Mouse (Mus musculus) MEL (cell line): ENCODE results near the gene Tmem115. TPM values are rescaled to one million over a fixed set of nuclear protein-coding genes. Genes with fewer than 3 reads are reported as not detected.

Experiments used
- DNase-seq: peaks from one replicate; pipeline ENCODE4 v3.0.0; 2011; ENCODE audit warnings: low read depth, low spot score
- H3K27ac ChIP-seq: 2 replicates; pipeline ENCODE4 v1.5.1; 2012; ENCODE audit warnings: low read depth, mild to moderate bottlenecking, control low read depth, low read length, moderate library complexity; ENCODE audit not compliant: control insufficient read depth
- H3K27me3 ChIP-seq, 2 experiments: fragments of 150-350 bp in 1 of 2; sonication (generic) in 1 of 2; 2 replicates each; pipeline ENCODE4 v1.6.1; 2012; ENCODE audit warnings: low read length in 2 of 2, mild to moderate bottlenecking in 2 of 2, improper control_type of control experiment in 1 of 2, moderate library complexity in 1 of 2; ENCODE audit not compliant: insufficient read depth in 2 of 2, control insufficient read depth in 1 of 2
- H3K36me3 ChIP-seq, 2 experiments: 2 replicates each; pipeline ENCODE4 v1.6.1; 2012 to 2014; ENCODE audit warnings: low read length in 2 of 2, improper control_type of control experiment in 1 of 2, inconsistent platforms in 1 of 2, mild to moderate bottlenecking in 1 of 2; ENCODE audit not compliant: insufficient read depth in 2 of 2, control insufficient read depth in 1 of 2
- H3K4me1 ChIP-seq, 2 experiments: fragments of 150-350 bp in 1 of 2; sonication (generic) in 1 of 2; 2 replicates each; pipeline ENCODE4 v1.6.1; 2012; ENCODE audit warnings: low read length in 2 of 2, improper control_type of control experiment in 1 of 2, mild to moderate bottlenecking in 1 of 2; ENCODE audit not compliant: insufficient read depth in 2 of 2, control insufficient read depth in 1 of 2
- H3K4me3 ChIP-seq, 2 experiments: fragments of 150-350 bp in 1 of 2; sonication (generic) in 1 of 2; 2 replicates each; pipeline ENCODE4 v1.5.1; 2012; ENCODE audit warnings: low read depth in 2 of 2, low read length in 2 of 2, mild to moderate bottlenecking in 2 of 2, moderate library complexity in 2 of 2, control low read depth in 1 of 2, improper control_type of control experiment in 1 of 2; ENCODE audit not compliant: control insufficient read depth in 1 of 2, insufficient read depth in 1 of 2
- H3K79me2 ChIP-seq: 2 replicates; pipeline ENCODE4 v1.6.1; 2012; ENCODE audit warnings: mild to moderate bottlenecking, low read length, moderate library complexity; ENCODE audit not compliant: control insufficient read depth, poor library complexity, insufficient read depth
- H3K9ac ChIP-seq: 2 replicates; pipeline ENCODE4 v1.6.1; 2012; ENCODE audit warnings: low read depth, mild to moderate bottlenecking, control low read depth, low read length, moderate library complexity; ENCODE audit not compliant: control insufficient read depth, poor library complexity, severe bottlenecking
- H3K9me3 ChIP-seq: fragments of 150-350 bp; sonication (generic); replicated peaks from 2 replicates; pipeline ENCODE4 v1.6.1; 2012; ENCODE audit warnings: mild to moderate bottlenecking, low read length, improper control_type of control experiment, moderate library complexity; ENCODE audit not compliant: insufficient read depth
- CHD1 ChIP-seq: IDR thresholded peaks from 2 replicates; pipeline ENCODE4 v1.6.1; 2012; ENCODE audit warnings: low read depth, mild to moderate bottlenecking, inconsistent platforms, low read length, improper control_type of control experiment
- ETS1 ChIP-seq: IDR thresholded peaks from 2 replicates; pipeline ENCODE4 v1.6.1; 2012; ENCODE audit warnings: low read depth, mild to moderate bottlenecking, inconsistent platforms, low read length, improper control_type of control experiment, moderate library complexity
- HCFC1 ChIP-seq: IDR thresholded peaks from 2 replicates; pipeline ENCODE4 v1.6.1; 2012; ENCODE audit warnings: low read depth, mild to moderate bottlenecking, inconsistent platforms, low read length, improper control_type of control experiment, moderate library complexity
- JUND ChIP-seq: IDR thresholded peaks from 2 replicates; pipeline ENCODE4 v1.6.1; 2011; ENCODE audit warnings: low read depth, mild to moderate bottlenecking, improper control_type of control experiment, low read length
- KAT2A ChIP-seq: conservative IDR thresholded peaks from 2 replicates; pipeline ENCODE4 v1.6.1; 2012; ENCODE audit warnings: low read depth, low read length, improper control_type of control experiment, inconsistent platforms
- MEF2A ChIP-seq: IDR thresholded peaks from 2 replicates; pipeline ENCODE4 v1.6.1; 2014; ENCODE audit warnings: low read depth, mild to moderate bottlenecking, inconsistent platforms, low read length, improper control_type of control experiment; ENCODE audit not compliant: poor library complexity, insufficient replicate concordance, severe bottlenecking; ENCODE audit errors: extremely low read depth
- MYC ChIP-seq: IDR thresholded peaks from 2 replicates; pipeline ENCODE4 v1.6.1; 2011; ENCODE audit warnings: low read depth, mild to moderate bottlenecking, low read length, improper control_type of control experiment, moderate library complexity
- NELFE ChIP-seq: IDR thresholded peaks from 2 replicates; pipeline ENCODE4 v1.6.1; 2011; ENCODE audit warnings: low read depth, low read length, improper control_type of control experiment
- POLR2AphosphoS5 ChIP-seq: IDR thresholded peaks from 2 replicates; pipeline ENCODE4 v1.6.1; 2012; ENCODE audit warnings: low read depth, borderline replicate concordance, mild to moderate bottlenecking, inconsistent platforms, low read length, moderate library complexity, mixed read lengths
- SIN3A ChIP-seq: IDR thresholded peaks from 2 replicates; pipeline ENCODE4 v1.6.1; 2012; ENCODE audit warnings: low read length, improper control_type of control experiment, inconsistent platforms
- SMC3 ChIP-seq: IDR thresholded peaks from 2 replicates; pipeline ENCODE4 v1.6.1; 2011; ENCODE audit warnings: low read depth, low read length, improper control_type of control experiment
- TAL1 ChIP-seq: IDR thresholded peaks from 2 replicates; pipeline ENCODE4 v1.6.1; 2012; ENCODE audit warnings: mild to moderate bottlenecking, inconsistent platforms, low read length, moderate library complexity, mixed read lengths
- TBP ChIP-seq: IDR thresholded peaks from 2 replicates; pipeline ENCODE4 v1.8.0; 2011; ENCODE audit warnings: low read depth, low read length, improper control_type of control experiment
- UBTF ChIP-seq: IDR thresholded peaks from 2 replicates; pipeline ENCODE4 v1.6.1; 2012; ENCODE audit warnings: low read depth, mild to moderate bottlenecking, inconsistent platforms, low read length, improper control_type of control experiment, moderate library complexity, borderline replicate concordance; ENCODE audit not compliant: insufficient read depth
- USF2 ChIP-seq, 2 experiments: IDR thresholded peaks; 2 replicates each; pipeline ENCODE4 v1.6.1; 2011 to 2012; ENCODE audit warnings: improper control_type of control experiment in 2 of 2, low read length in 2 of 2, borderline replicate concordance in 1 of 2, inconsistent platforms in 1 of 2, low read depth in 1 of 2, mild to moderate bottlenecking in 1 of 2; ENCODE audit not compliant: insufficient read depth in 1 of 2
- ZC3H11A ChIP-seq: IDR thresholded peaks from 2 replicates; pipeline ENCODE4 v1.6.1; 2012; ENCODE audit warnings: low read depth, mild to moderate bottlenecking, inconsistent platforms, low read length, improper control_type of control experiment
- ZMIZ1 ChIP-seq: IDR thresholded peaks from 2 replicates; pipeline ENCODE4 v1.6.1; 2012; ENCODE audit warnings: low read depth, mild to moderate bottlenecking, inconsistent platforms, low read length, improper control_type of control experiment, moderate library complexity
- ZNF384 ChIP-seq: IDR thresholded peaks from 2 replicates; pipeline ENCODE4 v1.6.1; 2012; ENCODE audit warnings: low read depth, mild to moderate bottlenecking, inconsistent platforms, low read length, improper control_type of control experiment
- polyA plus RNA-seq, 2 experiments: library from polyadenylated mRNA; stranded (reverse) in 1 of 2; unstranded in 1 of 2; fragments of >175 nt in 1 of 2; fragments of >200 nt in 1 of 2; gene quantifications; 2 replicates each; pipeline versions ENCODE4 v1.2.1 to v1.2.4; 2012; ENCODE audit warnings: low replicate concordance in 2 of 2, low read depth in 1 of 2; ENCODE audit not compliant: insufficient read length in 2 of 2, insufficient read depth in 1 of 2, missing spikeins in 1 of 2
- total RNA-seq: library from RNA; depleted of rRNA; stranded (reverse); fragments of 300-350 nt; gene quantifications from 2 replicates; pipeline ENCODE4 v1.2.3, GENCODE M21; 2012

The Tmem115 gene
- total and polyA plus RNA-seq, 3 experiments, result 34.6 to 39.3 TPM; not detected in 1

DNA sequence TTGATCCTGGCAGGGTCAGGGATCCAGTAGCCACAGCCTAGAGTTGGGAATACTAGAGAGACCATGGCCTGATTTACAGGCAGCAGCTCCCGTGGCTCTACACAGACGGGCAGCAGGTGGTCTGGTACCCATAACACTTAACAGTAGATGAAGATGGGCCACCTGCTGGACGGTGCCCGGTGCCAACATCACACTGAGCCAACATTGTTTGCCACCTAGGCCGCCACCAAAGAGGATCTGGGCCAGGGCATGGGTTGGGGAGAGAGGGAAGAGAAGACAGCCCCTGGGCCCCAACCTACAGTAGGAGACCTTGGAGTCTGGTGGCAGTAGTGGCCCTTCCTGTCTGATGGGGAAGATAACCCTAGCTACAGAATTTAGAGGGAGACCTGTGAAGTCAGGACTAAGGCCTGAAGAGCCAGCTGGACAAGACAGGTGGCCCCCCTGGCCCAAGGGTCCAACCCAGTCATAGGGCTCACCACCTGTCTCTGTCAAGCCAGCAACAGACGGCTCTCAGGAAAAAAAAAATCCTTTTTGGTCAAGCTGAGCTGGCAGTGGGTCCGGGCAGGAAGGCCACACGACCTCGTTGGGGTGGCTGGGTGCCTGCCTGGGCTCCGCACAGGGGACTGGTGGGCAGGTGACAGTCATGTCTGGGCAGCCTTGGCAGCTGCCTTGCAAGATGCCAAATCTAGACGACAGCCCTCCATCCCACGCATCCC, 31.5 kb upstream of the Tmem115 start:
- no peaks in the 10 kb centered on the region for H3K79me2 ChIP-seq
- TF ChIP-seq USF2 (IDR thresholded peaks at IDR 0.05; ENCODE audit: borderline replicate concordance in 1 of 2, insufficient read depth in 1 of 2, low read depth in 1 of 2, low read length in 2 of 2), result no peak
- TF ChIP-seq ETS1, result no peak
- H3K27ac ChIP-seq, result no peak overlapping the region
- H3K36me3 ChIP-seq, result no peaks in the 10 kb centered on the region
- H3K4me1 ChIP-seq, result no peaks in the 10 kb centered on the region
- H3K9me3 ChIP-seq, result no peaks in the 10 kb centered on the region
- no peak overlapping the region for H3K9ac ChIP-seq
- H3K27me3 ChIP-seq, result peaks cover 11 to 20% of the 10 kb centered on the region in 2 experiments
- DNase-seq, result no peak
- no peak overlapping the region for H3K4me3 ChIP-seq

DNA sequence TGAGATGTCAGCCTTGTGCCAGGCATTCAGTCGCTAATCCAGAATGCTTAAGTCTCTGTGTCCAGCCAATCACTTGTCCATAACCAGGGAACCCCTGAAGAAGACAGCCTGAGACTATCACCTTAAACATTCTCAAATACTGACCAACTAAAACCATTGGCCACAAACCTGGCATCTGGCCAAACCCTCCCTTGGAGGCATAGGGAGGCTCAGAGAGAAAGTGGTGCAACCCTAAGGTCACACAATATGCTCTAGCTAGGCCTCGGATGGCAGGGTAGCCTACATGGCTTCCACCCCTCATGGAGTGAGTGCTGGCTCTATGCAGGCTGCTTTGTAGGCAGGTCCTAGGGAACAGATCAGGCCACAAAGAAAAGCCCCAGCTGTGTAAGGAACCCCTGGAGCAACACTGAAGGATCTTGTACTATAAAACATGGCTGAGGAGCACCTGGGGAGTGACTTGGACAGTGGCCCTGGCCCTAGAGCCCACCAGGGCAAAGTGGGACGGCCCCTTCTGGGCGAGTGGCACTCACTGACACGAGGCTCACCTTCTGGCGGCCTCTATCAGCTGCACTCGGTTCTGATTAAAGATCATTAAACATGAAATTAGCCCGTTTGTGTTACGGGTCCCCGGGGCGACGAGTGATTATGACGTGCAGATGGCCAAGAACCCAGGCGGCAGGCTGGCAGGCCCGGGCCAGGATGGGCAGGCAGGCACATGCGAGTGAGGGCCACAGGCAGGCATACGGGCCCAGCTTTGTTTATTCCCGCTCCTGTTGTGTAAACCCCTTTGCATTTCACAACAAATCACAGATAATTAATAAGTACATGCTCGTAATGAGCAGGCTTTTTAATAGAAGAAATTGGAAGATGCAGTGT, 28.8 kb upstream of the Tmem115 start:
- no peaks in the 10 kb centered on the region for H3K9me3 ChIP-seq
- H3K27me3 ChIP-seq, result peaks cover 14 to 22% of the 10 kb centered on the region in 2 experiments
- no peaks in the 10 kb centered on the region for H3K4me1 ChIP-seq
- no peak overlapping the region for H3K9ac ChIP-seq
- H3K4me3 ChIP-seq, result no peak overlapping the region
- H3K27ac ChIP-seq, result no peak overlapping the region
- no peak for TF ChIP-seq MYC
- no peak for TF ChIP-seq TBP
- TF ChIP-seq KAT2A, result no peak
- TF ChIP-seq UBTF, result no peak
- no peak for TF ChIP-seq NELFE
- TF ChIP-seq, all 39 proteins: peak for 0
- H3K79me2 ChIP-seq, result no peaks in the 10 kb centered on the region
- H3K36me3 ChIP-seq, result no peaks in the 10 kb centered on the region
- DNase-seq, result no peak

DNA sequence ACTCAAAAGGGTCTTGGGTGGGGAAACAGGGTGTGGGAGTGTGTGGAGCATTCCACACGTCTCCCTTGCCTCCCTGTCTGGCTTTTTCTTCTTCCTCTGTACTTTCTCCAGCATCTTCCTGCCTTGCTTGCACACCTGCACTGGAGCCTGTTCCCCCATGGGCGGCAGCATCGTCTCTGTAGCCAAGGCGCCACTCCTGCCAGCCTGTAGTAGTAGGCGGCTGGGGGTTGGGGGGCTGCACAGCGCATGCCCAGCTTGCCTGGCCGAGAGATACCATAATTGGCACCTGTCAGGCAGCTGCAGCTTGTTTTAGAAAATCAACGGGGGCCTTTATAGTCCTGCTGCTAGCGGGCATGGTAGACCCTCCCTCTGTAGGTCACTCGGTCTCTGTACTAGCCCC, 25.5 kb upstream of the Tmem115 start:
- Histone ChIP-seq H3K79me2 (no peaks in the 10 kb centered on the region), H3K4me1 (no peaks in the 10 kb centered on the region), H3K36me3 (no peaks in the 10 kb centered on the region), H3K27me3 (peaks cover 10 to 14% of the 10 kb centered on the region in 2 experiments), H3K4me3 (no peak overlapping the region), H3K27ac (no peak overlapping the region), H3K9ac (no peak overlapping the region), H3K9me3 (no peaks in the 10 kb centered on the region)
- TF ChIP-seq CHD1, result no peak
- no peak for TF ChIP-seq SIN3A
- no peak for TF ChIP-seq HCFC1
- TF ChIP-seq TAL1, result no peak
- no peak for TF ChIP-seq SMC3
- no peak for TF ChIP-seq ETS1
- no peak for TF ChIP-seq MEF2A
- TF ChIP-seq ZMIZ1, result no peak
- no peak for TF ChIP-seq ZNF384
- no peak for TF ChIP-seq ZC3H11A
- no peak for TF ChIP-seq POLR2AphosphoS5
- TF ChIP-seq MYC, result no peak
- no peak for TF ChIP-seq NELFE
- no peak for TF ChIP-seq JUND
- DNase-seq, result no peak
